Mouse (Mus musculus): ENCODE results near the gene Arhgef1. TPM values are rescaled to one million over a fixed set of nuclear protein-coding genes. Genes with fewer than 3 reads are reported as not detected.

Gene Arhgef1
- total and polyA plus RNA-seq, 3 experiments: 17.8 to 128 (median 37.8) TPM

- peak; percentile 82 for DNase-seq (ENCODE audit: extremely low read depth)
- Histone ChIP-seq H3K4me2 (ENCODE audit: insufficient read depth, low read depth, poor library complexity, severe bottlenecking) (no peak overlapping the region), H3K79me2 (replicated peaks; ENCODE audit: control insufficient read depth, extremely low read depth, insufficient read depth, poor library complexity, severe bottlenecking) (no peaks in the 10 kb centered on the region), H3K9ac (ENCODE audit: insufficient read depth, low read depth) (no peak overlapping the region), H3K27me3 (replicated peaks) (peaks cover 5% of the 10 kb centered on the region), H3K9me3 (replicated peaks; ENCODE audit: low read length) (no peaks in the 10 kb centered on the region), H3K36me3 (replicated peaks in 1 of 2; ENCODE audit: control insufficient read depth in 1 of 2, insufficient read depth in 1 of 2, low read length in 1 of 2) (peaks cover 0 to 11% of the 10 kb centered on the region in 2 experiments), H3K27ac (ENCODE audit: insufficient read depth, low read depth) (no peak overlapping the region), H3K4me3 (replicated peaks in 1 of 3; ENCODE audit: low read depth in 2 of 3, low read length in 2 of 3, poor library complexity in 1 of 3) (no peak overlapping the region), H3K4me1 (ENCODE audit: control insufficient read depth in 1 of 2, insufficient read depth in 2 of 2) (peaks cover 5 to 15% of the 10 kb centered on the region in 2 experiments)
- TF ChIP-seq SMC3 (IDR thresholded peaks at IDR 0.05; ENCODE audit: low read depth, low read length) (peak; percentile 72), RAD21 (IDR thresholded peaks at IDR 0.05; ENCODE audit: low read depth, low read length) (peak; percentile 66), GABPA (IDR thresholded peaks at IDR 0.05; ENCODE audit: insufficient replicate concordance, low read depth, low read length) (no peak), CTCF (conservative IDR thresholded peaks at IDR 0.05 in 1 of 2, IDR thresholded peaks at IDR 0.05 in 1 of 2; ENCODE audit: low read depth in 2 of 2, low read length in 2 of 2) (peak; percentile 62 to 80), TBP (conservative IDR thresholded peaks at IDR 0.05; ENCODE audit: low read depth, low read length) (no peak)
- in situ Hi-C loops (cut with MboI; ENCODE audit: low pct_ligation_motif_present, low pct_unique_long_range_greater_than_20kb, low sequenced_read_pairs): loop anchor here (5.0 kb wide), 1 partner anchor 118 kb away; no protein-coding TSS in a partner anchor
- dilution Hi-C loops (cut with MboI; ENCODE audit: extremely low pct_ligation_motif_present, extremely low pct_unique_long_range_greater_than_20kb, low sequenced_read_pairs): no loop called here
Observed at GRCm38 (mm10) chr7:24964897-24965535, 62.3 kb downstream of the Arhgef1 start.

GRCm38 (mm10) chr7:24967966-24968365, 65.3 kb downstream of the Arhgef1 start:
- Histone ChIP-seq H3K9me3 (replicated peaks; ENCODE audit: low read length) (no peaks in the 10 kb centered on the region), H3K79me2 (replicated peaks; ENCODE audit: control insufficient read depth, extremely low read depth, insufficient read depth, poor library complexity, severe bottlenecking) (no peaks in the 10 kb centered on the region), H3K27ac (ENCODE audit: insufficient read depth, low read depth) (no peak overlapping the region), H3K4me3 (replicated peaks in 1 of 3; ENCODE audit: low read depth in 2 of 3, low read length in 2 of 3, poor library complexity in 1 of 3) (no peak overlapping the region), H3K36me3 (replicated peaks in 1 of 2; ENCODE audit: control insufficient read depth in 1 of 2, insufficient read depth in 1 of 2, low read length in 1 of 2) (peaks cover 0 to 17% of the 10 kb centered on the region in 2 experiments), H3K4me1 (ENCODE audit: control insufficient read depth in 1 of 2, insufficient read depth in 2 of 2) (peaks cover 2 to 26% of the 10 kb centered on the region in 2 experiments; a peak in 2 of 4 replicates), H3K4me2 (ENCODE audit: insufficient read depth, low read depth, poor library complexity, severe bottlenecking) (no peak overlapping the region), H3K9ac (ENCODE audit: insufficient read depth, low read depth) (no peak overlapping the region), H3K27me3 (replicated peaks) (no peaks in the 10 kb centered on the region)
- dilution Hi-C loops (cut with MboI; ENCODE audit: extremely low pct_ligation_motif_present, extremely low pct_unique_long_range_greater_than_20kb, low sequenced_read_pairs) (no loop called here), in situ Hi-C loops (cut with MboI; ENCODE audit: low pct_ligation_motif_present, low pct_unique_long_range_greater_than_20kb, low sequenced_read_pairs) (no loop called here)
- TF ChIP-seq TCF12 (IDR thresholded peaks at IDR 0.05; ENCODE audit: low read depth, low read length): no peak
- TF ChIP-seq HCFC1 (IDR thresholded peaks at IDR 0.05; ENCODE audit: low read depth, low read length): no peak
- no peak for TF ChIP-seq MAX (IDR thresholded peaks at IDR 0.05; ENCODE audit: low read length)
- no peak for DNase-seq (ENCODE audit: extremely low read depth)

- H3K4me3 ChIP-seq (replicated peaks in 1 of 3; ENCODE audit: low read depth in 2 of 3, low read length in 2 of 3, poor library complexity in 1 of 3): no peak overlapping the region
- no peaks in the 10 kb centered on the region for H3K9me3 ChIP-seq (replicated peaks; ENCODE audit: low read length)
- no peak for DNase-seq (ENCODE audit: extremely low read depth)
- peaks cover 4% of the 10 kb centered on the region for H3K27me3 ChIP-seq (replicated peaks)
- peaks cover 0 to 17% of the 10 kb centered on the region in 2 experiments for H3K36me3 ChIP-seq (replicated peaks in 1 of 2; ENCODE audit: control insufficient read depth in 1 of 2, insufficient read depth in 1 of 2, low read length in 1 of 2)
- H3K27ac ChIP-seq (ENCODE audit: insufficient read depth, low read depth): no peak overlapping the region
- H3K9ac ChIP-seq (ENCODE audit: insufficient read depth, low read depth): no peak overlapping the region
- H3K79me2 ChIP-seq (replicated peaks; ENCODE audit: control insufficient read depth, extremely low read depth, insufficient read depth, poor library complexity, severe bottlenecking): no peaks in the 10 kb centered on the region
- in situ Hi-C loops (cut with MboI; ENCODE audit: low pct_ligation_motif_present, low pct_unique_long_range_greater_than_20kb, low sequenced_read_pairs) (no loop called here), dilution Hi-C loops (cut with MboI; ENCODE audit: extremely low pct_ligation_motif_present, extremely low pct_unique_long_range_greater_than_20kb, low sequenced_read_pairs) (no loop called here)
- TF ChIP-seq RAD21 (IDR thresholded peaks at IDR 0.05; ENCODE audit: low read depth, low read length) (no peak), MAZ (IDR thresholded peaks at IDR 0.05; ENCODE audit: low read depth, low read length) (no peak), ZKSCAN1 (IDR thresholded peaks at IDR 0.05; ENCODE audit: borderline replicate concordance, low read depth, low read length) (no peak), PAX5 (IDR thresholded peaks at IDR 0.05; ENCODE audit: low read length) (no peak), KAT2A (IDR thresholded peaks at IDR 0.05; ENCODE audit: insufficient replicate concordance, low read length) (no peak), TCF12 (IDR thresholded peaks at IDR 0.05; ENCODE audit: low read depth, low read length) (no peak)
- H3K4me2 ChIP-seq (ENCODE audit: insufficient read depth, low read depth, poor library complexity, severe bottlenecking): no peak overlapping the region
- H3K4me1 ChIP-seq (ENCODE audit: control insufficient read depth in 1 of 2, insufficient read depth in 2 of 2): peaks cover 2 to 31% of the 10 kb centered on the region in 2 experiments; a peak in 2 of 4 replicates
Observed at GRCm38 (mm10) chr7:24968463-24968862, 65.8 kb downstream of the Arhgef1 start.

Data from CH12.LX (cell line).